Mouse (Mus musculus) stomach, postnatal 0 days (tissue): ENCODE measurements around the gene 1700037H04Rik.

ENCODE experiments used
- CTCF ChIP-seq: IDR thresholded peaks from 2 replicates; pipeline ENCODE4 v1.5.1; 2016; ENCODE audit warnings: antibody characterized with exemption, low read depth, mild to moderate bottlenecking, moderate library complexity
- EP300 ChIP-seq: optimal IDR thresholded peaks from 2 replicates; pipeline ENCODE3; 2016; ENCODE audit warnings: antibody characterized with exemption

GRCm38 (mm10) chr2:131154036-131154435 lies 5.8 kb downstream of the 1700037H04Rik start:
- TF ChIP-seq CTCF (no peak), EP300 (no peak)
